Mouse (Mus musculus) liver, postnatal 0 days (tissue): ENCODE results near the gene Chmp6. TPM values are rescaled to one million over a fixed set of nuclear protein-coding genes. Genes with fewer than 3 reads are reported as not detected.
A peak's percentile ranks its signal among the peaks of the same experiment; 100 is the strongest.

Source experiments
- ATAC-seq: fragments of 200-750 bp; cut with Nextera tagmentation; 2 replicates; pipeline ENCODE4 v1.8.0; 2017; ENCODE audit warnings: mild to moderate bottlenecking, moderate library complexity
- DNase-seq: peaks from one replicate; pipeline ENCODE4 v3.0.0-alpha.2; 2016
- H3K27ac ChIP-seq: fragments of 300-500 bp; sonication (generic); 2 replicates; pipeline ENCODE4 v1.5.1; 2014; ENCODE audit warnings: antibody characterized with exemption, moderate library complexity, mild to moderate bottlenecking, low read depth
- H3K27me3 ChIP-seq: fragments of 300-500 bp; sonication (generic); 2 replicates; pipeline ENCODE4 v1.6.1; 2014; ENCODE audit warnings: low read length, control low read depth, mixed read lengths; ENCODE audit not compliant: insufficient read depth
- H3K36me3 ChIP-seq: fragments of 300-500 bp; sonication (generic); replicated peaks from 2 replicates; pipeline ENCODE4 v1.6.1; 2014; ENCODE audit warnings: mild to moderate bottlenecking, control low read depth, low read length, moderate library complexity, mixed read lengths; ENCODE audit not compliant: insufficient read depth
- H3K4me1 ChIP-seq: fragments of 300-500 bp; sonication (generic); 2 replicates; pipeline ENCODE4 v1.6.1; 2014; ENCODE audit warnings: antibody characterized with exemption, mild to moderate bottlenecking, control low read depth; ENCODE audit not compliant: insufficient read depth
- H3K4me2 ChIP-seq: fragments of 300-500 bp; sonication (generic); 2 replicates; pipeline ENCODE4 v1.6.1; 2014; ENCODE audit warnings: low read depth, mild to moderate bottlenecking, low read length, moderate library complexity, mixed read lengths
- H3K4me3 ChIP-seq: fragments of 300-500 bp; sonication (generic); 2 replicates; pipeline ENCODE4 v1.5.1; 2014; ENCODE audit warnings: low read depth, low read length
- H3K9ac ChIP-seq: fragments of 300-500 bp; sonication (generic); replicated peaks from 2 replicates; pipeline ENCODE4 v1.6.1; 2014; ENCODE audit warnings: mild to moderate bottlenecking, moderate library complexity
- H3K9me3 ChIP-seq: fragments of 300-500 bp; sonication (generic); 2 replicates; pipeline ENCODE4 v1.6.1; 2016; ENCODE audit warnings: mild to moderate bottlenecking, control low read depth, low read length, mixed read lengths
- CTCF ChIP-seq: sonication (generic); IDR thresholded peaks from 2 replicates; pipeline ENCODE4 v1.5.1; 2016; ENCODE audit warnings: antibody characterized with exemption, low read depth
- EP300 ChIP-seq: IDR thresholded peaks from 2 replicates; pipeline ENCODE4 v1.6.1; 2016; ENCODE audit warnings: antibody characterized with exemption, low read depth, mild to moderate bottlenecking
- WGBS: fragments of 180-500 bp; shearing (Covaris S2); extraction: QIAGEN DNeasy Blood & Tissue Kit; methylation state at CpG from one replicate; pipeline ENCODE4 v1.1.7; 2014; ENCODE audit not compliant: insufficient replicate concordance; 5-methylcytosine and 5-hydroxymethylcytosine counted together
- polyA plus RNA-seq: library from polyadenylated mRNA; unstranded; fragments of >200 nt; fragmentation: Nextera tagmentation; extraction: Ambion mirVana; gene quantifications from 2 replicates; pipeline ENCODE4 v1.2.1, GENCODE M21; 2015

Chmp6 gene
- polyA plus RNA-seq, 1 experiment from 2014 or later = 30.5 TPM

GRCm38 (mm10) chr11:119929603-119930265 is 16.5 kb downstream of the Chmp6 start:
- TF ChIP-seq EP300 (no peak), CTCF (no peak)
- ATAC-seq (no peak), DNase-seq (no peak)
- Histone ChIP-seq H3K36me3 (no peaks in the 10 kb centered on the region), H3K9ac (no peak overlapping the region), H3K9me3 (no peaks in the 10 kb centered on the region), H3K4me2 (no peak overlapping the region), H3K27ac (no peak overlapping the region), H3K27me3 (no peaks in the 10 kb centered on the region), H3K4me1 (no peaks in the 10 kb centered on the region; the same call in 1 of the 2 replicates), H3K4me3 (no peak overlapping the region)
- WGBS = 57% methylated on average over 6 of the region's 6 CpGs

GRCm38 (mm10) chr11:119931809-119932208 is 18.6 kb downstream of the Chmp6 start:
- no peak for DNase-seq
- 52% methylated on average over 10 of the region's 10 CpGs for WGBS

GRCm38 (mm10) chr11:119933142-119933541 is 19.9 kb downstream of the Chmp6 start:
- no peak for DNase-seq
- 67% methylated on average over 4 of the region's 4 CpGs for WGBS
- no peak for ATAC-seq

More at GRCm38 (mm10) chr11:119931809-119932208, 18.6 kb downstream of the Chmp6 start:
- TF ChIP-seq EP300 (no peak), CTCF (no peak)
- no peaks in the 10 kb centered on the region for H3K27me3 ChIP-seq
- no peak overlapping the region for H3K9ac ChIP-seq
- no peak overlapping the region for H3K4me3 ChIP-seq
- peaks cover 11% of the 10 kb centered on the region for H3K4me1 ChIP-seq
- no peaks in the 10 kb centered on the region for H3K9me3 ChIP-seq
- H3K27ac ChIP-seq = no peak overlapping the region
- no peak overlapping the region for H3K4me2 ChIP-seq
- no peaks in the 10 kb centered on the region for H3K36me3 ChIP-seq
- no peak for ATAC-seq

GRCm38 (mm10) chr11:119933819-119934583 is 20.8 kb downstream of the Chmp6 start:
- ATAC-seq (no peak), DNase-seq (no peak)
- WGBS = 64% methylated on average over 8 of the region's 8 CpGs

More at GRCm38 (mm10) chr11:119933142-119933541, 19.9 kb downstream of the Chmp6 start:
- TF ChIP-seq CTCF = no peak
- TF ChIP-seq EP300 = no peak
- Histone ChIP-seq H3K27me3 (no peaks in the 10 kb centered on the region), H3K4me2 (no peak overlapping the region), H3K27ac (no peak overlapping the region), H3K9ac (no peak overlapping the region), H3K4me3 (no peak overlapping the region), H3K4me1 (peaks cover 23% of the 10 kb centered on the region), H3K36me3 (no peaks in the 10 kb centered on the region), H3K9me3 (no peaks in the 10 kb centered on the region)

GRCm38 (mm10) chr11:119934773-119935172 is 21.5 kb downstream of the Chmp6 start:
- 62% methylated on average over 8 of the region's 8 CpGs for WGBS
- no peak overlapping the region for H3K27ac ChIP-seq
- no peaks in the 10 kb centered on the region for H3K27me3 ChIP-seq
- no peak overlapping the region for H3K4me2 ChIP-seq
- DNase-seq = no peak
- no peak for ATAC-seq
- no peaks in the 10 kb centered on the region for H3K9me3 ChIP-seq
- H3K4me3 ChIP-seq = no peak overlapping the region
- TF ChIP-seq CTCF (no peak), EP300 (no peak)
- H3K9ac ChIP-seq = no peak overlapping the region
- H3K4me1 ChIP-seq = peaks cover 31% of the 10 kb centered on the region
- no peaks in the 10 kb centered on the region for H3K36me3 ChIP-seq

More at GRCm38 (mm10) chr11:119933819-119934583, 20.8 kb downstream of the Chmp6 start:
- H3K27me3 ChIP-seq = no peaks in the 10 kb centered on the region
- peaks cover 31% of the 10 kb centered on the region for H3K4me1 ChIP-seq
- TF ChIP-seq CTCF (no peak), EP300 (no peak)
- H3K9me3 ChIP-seq = no peaks in the 10 kb centered on the region
- no peak overlapping the region for H3K9ac ChIP-seq
- H3K36me3 ChIP-seq = no peaks in the 10 kb centered on the region
- no peak overlapping the region for H3K4me3 ChIP-seq
- no peak overlapping the region for H3K27ac ChIP-seq
- no peak overlapping the region for H3K4me2 ChIP-seq

- Histone ChIP-seq H3K36me3 (no peaks in the 10 kb centered on the region), H3K27me3 (no peaks in the 10 kb centered on the region), H3K9me3 (no peaks in the 10 kb centered on the region), H3K4me2 (no peak overlapping the region), H3K4me3 (no peak overlapping the region), H3K4me1 (peaks cover 36% of the 10 kb centered on the region), H3K9ac (no peak overlapping the region), H3K27ac (no peak overlapping the region)
- TF ChIP-seq CTCF (peak; percentile 83), EP300 (no peak)
- 51% methylated on average over 6 of the region's 6 CpGs for WGBS
- no peak for ATAC-seq
- DNase-seq = peak; percentile 75
Observed at GRCm38 (mm10) chr11:119935457-119935856, 22.2 kb downstream of the Chmp6 start.
